Comparison of ENCODE assay signal across 8 mouse cellular contexts in genomic region chr16:4879708-4880124, GRCm38 (mm10). TPM values are rescaled to one million over a fixed set of nuclear protein-coding genes. Genes with fewer than 3 reads are reported as not detected.
A peak's percentile ranks its signal among the peaks of the same experiment; 100 is the strongest.
DNase-seq lines count a peak whose midpoint lies in the region; ATAC-seq and TF ChIP-seq lines count a peak whose summit lies in the region.

No protein-coding gene starts in this region.

- no peaks in the 10 kb centered on the region for H3K9me3 ChIP-seq in embryonic facial prominence, embryonic 15.5 days (replicated peaks)
- no peaks in the 10 kb centered on the region for H3K9me3 ChIP-seq in kidney, embryonic 14.5 days (ENCODE audit: control insufficient read depth, low read length)
- no peaks in the 10 kb centered on the region for H3K9me3 ChIP-seq in limb, embryonic 15.5 days
- no peaks in the 10 kb centered on the region for H3K9me3 ChIP-seq in midbrain, postnatal 0 days (ENCODE audit: low read length)

- H3K36me3 ChIP-seq in embryonic facial prominence, embryonic 15.5 days: peaks cover 19% of the 10 kb centered on the region
- H3K36me3 ChIP-seq in kidney, embryonic 14.5 days (ENCODE audit: control insufficient read depth, insufficient read depth, low read length): peaks cover 19% of the 10 kb centered on the region
- H3K36me3 ChIP-seq in limb, embryonic 15.5 days: peaks cover 19% of the 10 kb centered on the region
- H3K36me3 ChIP-seq in midbrain, postnatal 0 days (ENCODE audit: insufficient read depth, low read length): peaks cover 3% of the 10 kb centered on the region; the same call in 1 of the 2 replicates

- DNase-seq in A20 (ENCODE audit: low read depth, low spot score): peak; percentile 93
- DNase-seq in heart, adult 9 months (ENCODE audit: low spot score in 2 of 2): peak; percentile 90 to 91
- DNase-seq in midbrain, postnatal 0 days (ENCODE audit: low spot score): peak; percentile 88
- DNase-seq in spleen, postnatal 10 days (ENCODE audit: low spot score in 2 of 2): peak; percentile 85 to 91

- peak overlapping the region; percentile 99 for H3K4me3 ChIP-seq in bone marrow macrophage, adult 2 months (ENCODE audit: insufficient read depth, low read length)
- H3K4me3 ChIP-seq in embryonic facial prominence, embryonic 15.5 days (replicated peaks): peak overlapping the region; percentile 87
- peak overlapping the region; percentile 90 for H3K4me3 ChIP-seq in kidney, embryonic 14.5 days (ENCODE audit: low read length)
- peak overlapping the region; percentile 91 for H3K4me3 ChIP-seq in limb, embryonic 15.5 days
- peak overlapping the region; percentile 78 for H3K4me3 ChIP-seq in midbrain, postnatal 0 days (ENCODE audit: low read depth, low read length)

- ATAC-seq in embryonic facial prominence, embryonic 15.5 days (ENCODE audit: insufficient number of reproducible peaks, low FRiP score, low TSS enrichment, low read depth): peak; percentile 83
- ATAC-seq in kidney, embryonic 14.5 days (ENCODE audit: low FRiP score, low TSS enrichment): peak; percentile 69
- peak; percentile 73 for ATAC-seq in limb, embryonic 15.5 days (ENCODE audit: insufficient number of reproducible peaks, low FRiP score, low TSS enrichment, low read depth)
- peak; percentile 73 for ATAC-seq in midbrain, postnatal 0 days (ENCODE audit: low FRiP score)

- no peak; the same call in 1 of the 2 replicates for TF ChIP-seq CTCF in bone marrow macrophage, adult 2 months (IDR thresholded peaks at IDR 0.05; ENCODE audit: low read depth, low read length)
- TF ChIP-seq CTCF in midbrain, postnatal 0 days (IDR thresholded peaks at IDR 0.05): peak; percentile 54

- H3K4me2 ChIP-seq in embryonic facial prominence, embryonic 15.5 days (replicated peaks): peak overlapping the region; percentile 71
- peak overlapping the region; percentile 68 for H3K4me2 ChIP-seq in kidney, embryonic 14.5 days (replicated peaks; ENCODE audit: low read depth, low read length)
- H3K4me2 ChIP-seq in limb, embryonic 15.5 days: peak overlapping the region; percentile 64
- peak overlapping the region; percentile 72 for H3K4me2 ChIP-seq in midbrain, postnatal 0 days (ENCODE audit: low read depth, low read length, poor library complexity, severe bottlenecking)

- no peak for TF ChIP-seq POLR2A in bone marrow macrophage, adult 2 months (IDR thresholded peaks at IDR 0.05; ENCODE audit: borderline replicate concordance, low read depth, low read length)

- peaks cover 24% of the 10 kb centered on the region for H3K4me1 ChIP-seq in bone marrow macrophage, adult 2 months (ENCODE audit: control insufficient read depth, insufficient read depth, low read length)
- peaks cover 48% of the 10 kb centered on the region for H3K4me1 ChIP-seq in embryonic facial prominence, embryonic 15.5 days
- peaks cover 18% of the 10 kb centered on the region for H3K4me1 ChIP-seq in kidney, embryonic 14.5 days (ENCODE audit: control insufficient read depth, insufficient read depth, low read length)
- H3K4me1 ChIP-seq in limb, embryonic 15.5 days: peaks cover 43% of the 10 kb centered on the region
- peaks cover 20% of the 10 kb centered on the region for H3K4me1 ChIP-seq in midbrain, postnatal 0 days (ENCODE audit: insufficient read depth, low read length)

- peak overlapping the region; percentile 74 for H3K9ac ChIP-seq in embryonic facial prominence, embryonic 15.5 days
- H3K9ac ChIP-seq in kidney, embryonic 14.5 days (ENCODE audit: low read depth, low read length): peak overlapping the region; percentile 88
- H3K9ac ChIP-seq in limb, embryonic 15.5 days: peak overlapping the region; percentile 84
- peak overlapping the region; percentile 89 for H3K9ac ChIP-seq in midbrain, postnatal 0 days (replicated peaks; ENCODE audit: low read length, poor library complexity, severe bottlenecking)

- under 1% methylated on average over 40 of the region's 40 CpGs for WGBS in embryonic facial prominence, embryonic 15.5 days
- WGBS in kidney, embryonic 14.5 days: 0% methylated on average over 40 of the region's 40 CpGs
- WGBS in limb, embryonic 15.5 days: under 1% methylated on average over 40 of the region's 40 CpGs
- under 1% methylated on average over 39 of the region's 40 CpGs for WGBS in midbrain, postnatal 0 days

- H3K27me3 ChIP-seq in embryonic facial prominence, embryonic 15.5 days: no peaks in the 10 kb centered on the region
- H3K27me3 ChIP-seq in kidney, embryonic 14.5 days (ENCODE audit: control insufficient read depth, insufficient read depth, low read length): no peaks in the 10 kb centered on the region
- no peaks in the 10 kb centered on the region for H3K27me3 ChIP-seq in limb, embryonic 15.5 days
- H3K27me3 ChIP-seq in midbrain, postnatal 0 days (ENCODE audit: insufficient read depth, low read length): no peaks in the 10 kb centered on the region

- H3K27ac ChIP-seq in bone marrow macrophage, adult 2 months (ENCODE audit: insufficient read depth, low read depth, low read length): peak overlapping the region; percentile 90
- peak overlapping the region; percentile 100 for H3K27ac ChIP-seq in embryonic facial prominence, embryonic 15.5 days (replicated peaks)
- H3K27ac ChIP-seq in kidney, embryonic 14.5 days (ENCODE audit: low read depth, low read length): peak overlapping the region; percentile 98
- H3K27ac ChIP-seq in limb, embryonic 15.5 days: peak overlapping the region; percentile 100
- peak overlapping the region; percentile 98 for H3K27ac ChIP-seq in midbrain, postnatal 0 days (ENCODE audit: low read depth, low read length)

RNA-seq across cellular contexts. Expression of gene Ubald1, which starts 0.4 kb away (rescaled TPM):
- polyA plus RNA-seq in bone marrow macrophage, adult 2 months (2012; ENCODE audit: insufficient read depth, insufficient read length, missing spikeins): 68.4 and 72.6 TPM in 2 replicates
- polyA plus RNA-seq in embryonic facial prominence, embryonic 15.5 days (2015; fragmentation: Nextera tagmentation; extraction: Ambion mirVana): 43.8 and 51.3 TPM in 2 replicates
- 37.2 and 39.7 TPM in 2 replicates for polyA plus RNA-seq in kidney, embryonic 14.5 days (2014; fragmentation: Nextera tagmentation; extraction: Ambion mirVana)
- 43.4 and 49.3 TPM in 2 replicates for polyA plus RNA-seq in limb, embryonic 15.5 days (2015; fragmentation: Nextera tagmentation; extraction: Ambion mirVana)
- total RNA-seq in midbrain, postnatal 0 days (2014; rRNA removed): 30.3 and 35.0 TPM in 2 replicates
- 79.9 and 82.5 TPM in 2 replicates for polyA plus RNA-seq in midbrain, postnatal 0 days (2015; fragmentation: Nextera tagmentation; extraction: Ambion mirVana)

RNA-seq across cellular contexts. Expression of gene Mgrn1, which starts 6.3 kb away (rescaled TPM):
- 66.4 and 75.4 TPM in 2 replicates for polyA plus RNA-seq in bone marrow macrophage, adult 2 months (2012; ENCODE audit: insufficient read depth, insufficient read length, missing spikeins)
- polyA plus RNA-seq in embryonic facial prominence, embryonic 15.5 days (2015; fragmentation: Nextera tagmentation; extraction: Ambion mirVana): 84.1 and 87.0 TPM in 2 replicates
- 54.0 and 89.2 TPM in 2 replicates for polyA plus RNA-seq in kidney, embryonic 14.5 days (2014; fragmentation: Nextera tagmentation; extraction: Ambion mirVana)
- polyA plus RNA-seq in limb, embryonic 15.5 days (2015; fragmentation: Nextera tagmentation; extraction: Ambion mirVana): 85.9 and 89.9 TPM in 2 replicates
- total RNA-seq in midbrain, postnatal 0 days (2014; rRNA removed): 199 and 221 TPM in 2 replicates
- polyA plus RNA-seq in midbrain, postnatal 0 days (2015; fragmentation: Nextera tagmentation; extraction: Ambion mirVana): 117 and 127 TPM in 2 replicates

RNA-seq across cellular contexts. Expression of gene 4930562C15Rik, which starts 44.5 kb away (rescaled TPM):
- polyA plus RNA-seq in bone marrow macrophage, adult 2 months (2012; ENCODE audit: insufficient read depth, insufficient read length, missing spikeins): not detected in 2 replicates
- polyA plus RNA-seq in embryonic facial prominence, embryonic 15.5 days (2015; fragmentation: Nextera tagmentation; extraction: Ambion mirVana): 0.32 and 0.63 TPM in 2 replicates
- polyA plus RNA-seq in kidney, embryonic 14.5 days (2014; fragmentation: Nextera tagmentation; extraction: Ambion mirVana): 0.89 TPM in 1 of 2 replicates, not detected in the other
- 0.24 and 0.88 TPM in 2 replicates for polyA plus RNA-seq in limb, embryonic 15.5 days (2015; fragmentation: Nextera tagmentation; extraction: Ambion mirVana)
- not detected in 2 replicates for total RNA-seq in midbrain, postnatal 0 days (2014; rRNA removed)
- polyA plus RNA-seq in midbrain, postnatal 0 days (2015; fragmentation: Nextera tagmentation; extraction: Ambion mirVana): 0.47 TPM in 1 of 2 replicates, not detected in the other

RNA-seq across cellular contexts. Expression of gene Nudt16l1, which starts 58.8 kb away (rescaled TPM):
- polyA plus RNA-seq in bone marrow macrophage, adult 2 months (2012; ENCODE audit: insufficient read depth, insufficient read length, missing spikeins): 44.3 and 55.0 TPM in 2 replicates
- 156 and 161 TPM in 2 replicates for polyA plus RNA-seq in embryonic facial prominence, embryonic 15.5 days (2015; fragmentation: Nextera tagmentation; extraction: Ambion mirVana)
- polyA plus RNA-seq in kidney, embryonic 14.5 days (2014; fragmentation: Nextera tagmentation; extraction: Ambion mirVana): 153 and 160 TPM in 2 replicates
- polyA plus RNA-seq in limb, embryonic 15.5 days (2015; fragmentation: Nextera tagmentation; extraction: Ambion mirVana): 147 and 151 TPM in 2 replicates
- total RNA-seq in midbrain, postnatal 0 days (2014; rRNA removed): 46.7 and 48.6 TPM in 2 replicates
- 103 and 117 TPM in 2 replicates for polyA plus RNA-seq in midbrain, postnatal 0 days (2015; fragmentation: Nextera tagmentation; extraction: Ambion mirVana)

Comparison
In these comparisons a context has a peak if more than half of its experiments do, and no peak if none do; other contexts are left out.
1. Peak in every context shown above with its lines: DNase-seq, ATAC-seq, H3K4me3 ChIP-seq and H3K27ac ChIP-seq.